Mouse (Mus musculus) MEL (cell line): Measurements from ENCODE around the gene Fxr2. TPM values are rescaled to one million over a fixed set of nuclear protein-coding genes. Genes with fewer than 3 reads are reported as not detected.

Experiments
- DNase-seq: peaks from one replicate; pipeline ENCODE4 v3.0.0; 2011; ENCODE audit warnings: low read depth, low spot score
- H3K27ac ChIP-seq: 2 replicates; pipeline ENCODE4 v1.5.1; 2012; ENCODE audit warnings: low read depth, mild to moderate bottlenecking, control low read depth, low read length, moderate library complexity; ENCODE audit not compliant: control insufficient read depth
- H3K27me3 ChIP-seq, 2 experiments: fragments of 150-350 bp in 1 of 2; sonication (generic) in 1 of 2; 2 replicates each; pipeline ENCODE4 v1.6.1; 2012; ENCODE audit warnings: low read length in 2 of 2, mild to moderate bottlenecking in 2 of 2, improper control_type of control experiment in 1 of 2, moderate library complexity in 1 of 2; ENCODE audit not compliant: insufficient read depth in 2 of 2, control insufficient read depth in 1 of 2
- H3K36me3 ChIP-seq, 2 experiments: 2 replicates each; pipeline ENCODE4 v1.6.1; 2012 to 2014; ENCODE audit warnings: low read length in 2 of 2, improper control_type of control experiment in 1 of 2, inconsistent platforms in 1 of 2, mild to moderate bottlenecking in 1 of 2; ENCODE audit not compliant: insufficient read depth in 2 of 2, control insufficient read depth in 1 of 2
- H3K4me1 ChIP-seq, 2 experiments: fragments of 150-350 bp in 1 of 2; sonication (generic) in 1 of 2; 2 replicates each; pipeline ENCODE4 v1.6.1; 2012; ENCODE audit warnings: low read length in 2 of 2, improper control_type of control experiment in 1 of 2, mild to moderate bottlenecking in 1 of 2; ENCODE audit not compliant: insufficient read depth in 2 of 2, control insufficient read depth in 1 of 2
- H3K4me3 ChIP-seq, 2 experiments: fragments of 150-350 bp in 1 of 2; sonication (generic) in 1 of 2; 2 replicates each; pipeline ENCODE4 v1.5.1; 2012; ENCODE audit warnings: low read depth in 2 of 2, low read length in 2 of 2, mild to moderate bottlenecking in 2 of 2, moderate library complexity in 2 of 2, control low read depth in 1 of 2, improper control_type of control experiment in 1 of 2; ENCODE audit not compliant: control insufficient read depth in 1 of 2, insufficient read depth in 1 of 2
- H3K79me2 ChIP-seq: 2 replicates; pipeline ENCODE4 v1.6.1; 2012; ENCODE audit warnings: mild to moderate bottlenecking, low read length, moderate library complexity; ENCODE audit not compliant: control insufficient read depth, poor library complexity, insufficient read depth
- H3K9ac ChIP-seq: 2 replicates; pipeline ENCODE4 v1.6.1; 2012; ENCODE audit warnings: low read depth, mild to moderate bottlenecking, control low read depth, low read length, moderate library complexity; ENCODE audit not compliant: control insufficient read depth, poor library complexity, severe bottlenecking
- H3K9me3 ChIP-seq: fragments of 150-350 bp; sonication (generic); replicated peaks from 2 replicates; pipeline ENCODE4 v1.6.1; 2012; ENCODE audit warnings: mild to moderate bottlenecking, low read length, improper control_type of control experiment, moderate library complexity; ENCODE audit not compliant: insufficient read depth
- CHD1 ChIP-seq: IDR thresholded peaks from 2 replicates; pipeline ENCODE4 v1.6.1; 2012; ENCODE audit warnings: low read depth, mild to moderate bottlenecking, inconsistent platforms, low read length, improper control_type of control experiment
- CTCF ChIP-seq, 3 experiments: IDR thresholded peaks in 2 of 3; conservative IDR thresholded peaks in 1 of 3; 2 replicates each; pipeline ENCODE4 v1.5.1; 2011 to 2012; ENCODE audit warnings: low read length in 3 of 3, low read depth in 2 of 3, mild to moderate bottlenecking in 2 of 3, improper control_type of control experiment in 1 of 3, inconsistent platforms in 1 of 3, mixed read lengths in 1 of 3, moderate library complexity in 1 of 3; ENCODE audit not compliant: control insufficient read depth in 1 of 3, insufficient read depth in 1 of 3, poor library complexity in 1 of 3, severe bottlenecking in 1 of 3
- ELF1 ChIP-seq: IDR thresholded peaks from 2 replicates; pipeline ENCODE4 v1.6.1; 2014; ENCODE audit warnings: low read depth, mild to moderate bottlenecking, inconsistent platforms, low read length, improper control_type of control experiment, moderate library complexity
- EP300 ChIP-seq, 2 experiments: IDR thresholded peaks; 2 replicates each; pipeline ENCODE4 v1.6.1; 2011; ENCODE audit warnings: improper control_type of control experiment in 2 of 2, low read length in 2 of 2, low read depth in 1 of 2, mild to moderate bottlenecking in 1 of 2
- ETS1 ChIP-seq: IDR thresholded peaks from 2 replicates; pipeline ENCODE4 v1.6.1; 2012; ENCODE audit warnings: low read depth, mild to moderate bottlenecking, inconsistent platforms, low read length, improper control_type of control experiment, moderate library complexity
- GABPA ChIP-seq: IDR thresholded peaks from 2 replicates; pipeline ENCODE4 v1.6.1; 2012; ENCODE audit warnings: low read depth, mild to moderate bottlenecking, inconsistent platforms, low read length, improper control_type of control experiment, moderate library complexity
- GATA1 ChIP-seq: IDR thresholded peaks from 2 replicates; pipeline ENCODE4 v1.6.1; 2011; ENCODE audit warnings: low read depth, low read length, improper control_type of control experiment
- HCFC1 ChIP-seq: IDR thresholded peaks from 2 replicates; pipeline ENCODE4 v1.6.1; 2012; ENCODE audit warnings: low read depth, mild to moderate bottlenecking, inconsistent platforms, low read length, improper control_type of control experiment, moderate library complexity
- MAX ChIP-seq: IDR thresholded peaks from 2 replicates; pipeline ENCODE4 v1.6.1; 2011; ENCODE audit warnings: low read length, improper control_type of control experiment
- MAZ ChIP-seq: IDR thresholded peaks from 2 replicates; pipeline ENCODE4 v1.6.1; 2012; ENCODE audit warnings: low read depth, mild to moderate bottlenecking, inconsistent platforms, low read length, improper control_type of control experiment
- MXI1 ChIP-seq: IDR thresholded peaks from 2 replicates; pipeline ENCODE4 v1.6.1; 2011; ENCODE audit warnings: mild to moderate bottlenecking, low read depth, low read length, improper control_type of control experiment
- MYB ChIP-seq: IDR thresholded peaks from 2 replicates; pipeline ENCODE4 v1.6.1; 2011; ENCODE audit warnings: mild to moderate bottlenecking, low read depth, low read length, improper control_type of control experiment
- MYC ChIP-seq: IDR thresholded peaks from 2 replicates; pipeline ENCODE4 v1.6.1; 2011; ENCODE audit warnings: low read depth, mild to moderate bottlenecking, low read length, improper control_type of control experiment, moderate library complexity
- NELFE ChIP-seq: IDR thresholded peaks from 2 replicates; pipeline ENCODE4 v1.6.1; 2011; ENCODE audit warnings: low read depth, low read length, improper control_type of control experiment
- NRF1 ChIP-seq: IDR thresholded peaks from 2 replicates; pipeline ENCODE4 v1.6.1; 2014; ENCODE audit warnings: low read depth, mild to moderate bottlenecking, inconsistent platforms, low read length, improper control_type of control experiment, moderate library complexity; ENCODE audit not compliant: poor library complexity, insufficient read depth, severe bottlenecking
- RAD21 ChIP-seq: IDR thresholded peaks from 2 replicates; pipeline ENCODE4 v1.6.1; 2011; ENCODE audit warnings: mild to moderate bottlenecking, low read depth, low read length, improper control_type of control experiment
- SIN3A ChIP-seq: IDR thresholded peaks from 2 replicates; pipeline ENCODE4 v1.6.1; 2012; ENCODE audit warnings: low read length, improper control_type of control experiment, inconsistent platforms
- SMC3 ChIP-seq: IDR thresholded peaks from 2 replicates; pipeline ENCODE4 v1.6.1; 2011; ENCODE audit warnings: low read depth, low read length, improper control_type of control experiment
- TBP ChIP-seq: IDR thresholded peaks from 2 replicates; pipeline ENCODE4 v1.8.0; 2011; ENCODE audit warnings: low read depth, low read length, improper control_type of control experiment
- UBTF ChIP-seq: IDR thresholded peaks from 2 replicates; pipeline ENCODE4 v1.6.1; 2012; ENCODE audit warnings: low read depth, mild to moderate bottlenecking, inconsistent platforms, low read length, improper control_type of control experiment, moderate library complexity, borderline replicate concordance; ENCODE audit not compliant: insufficient read depth
- USF2 ChIP-seq, 2 experiments: IDR thresholded peaks; 2 replicates each; pipeline ENCODE4 v1.6.1; 2011 to 2012; ENCODE audit warnings: improper control_type of control experiment in 2 of 2, low read length in 2 of 2, borderline replicate concordance in 1 of 2, inconsistent platforms in 1 of 2, low read depth in 1 of 2, mild to moderate bottlenecking in 1 of 2; ENCODE audit not compliant: insufficient read depth in 1 of 2
- ZC3H11A ChIP-seq: IDR thresholded peaks from 2 replicates; pipeline ENCODE4 v1.6.1; 2012; ENCODE audit warnings: low read depth, mild to moderate bottlenecking, inconsistent platforms, low read length, improper control_type of control experiment
- ZNF384 ChIP-seq: IDR thresholded peaks from 2 replicates; pipeline ENCODE4 v1.6.1; 2012; ENCODE audit warnings: low read depth, mild to moderate bottlenecking, inconsistent platforms, low read length, improper control_type of control experiment
- polyA plus RNA-seq, 2 experiments: library from polyadenylated mRNA; stranded (reverse) in 1 of 2; unstranded in 1 of 2; fragments of >175 nt in 1 of 2; fragments of >200 nt in 1 of 2; gene quantifications; 2 replicates each; pipeline versions ENCODE4 v1.2.1 to v1.2.4; 2012; ENCODE audit warnings: low replicate concordance in 2 of 2, low read depth in 1 of 2; ENCODE audit not compliant: insufficient read length in 2 of 2, insufficient read depth in 1 of 2, missing spikeins in 1 of 2
- total RNA-seq: library from RNA; depleted of rRNA; stranded (reverse); fragments of 300-350 nt; gene quantifications from 2 replicates; pipeline ENCODE4 v1.2.3, GENCODE M21; 2012

Gene Fxr2
- total and polyA plus RNA-seq, 3 experiments: 95.1 to 97.6 TPM; not detected in 1

DNA sequence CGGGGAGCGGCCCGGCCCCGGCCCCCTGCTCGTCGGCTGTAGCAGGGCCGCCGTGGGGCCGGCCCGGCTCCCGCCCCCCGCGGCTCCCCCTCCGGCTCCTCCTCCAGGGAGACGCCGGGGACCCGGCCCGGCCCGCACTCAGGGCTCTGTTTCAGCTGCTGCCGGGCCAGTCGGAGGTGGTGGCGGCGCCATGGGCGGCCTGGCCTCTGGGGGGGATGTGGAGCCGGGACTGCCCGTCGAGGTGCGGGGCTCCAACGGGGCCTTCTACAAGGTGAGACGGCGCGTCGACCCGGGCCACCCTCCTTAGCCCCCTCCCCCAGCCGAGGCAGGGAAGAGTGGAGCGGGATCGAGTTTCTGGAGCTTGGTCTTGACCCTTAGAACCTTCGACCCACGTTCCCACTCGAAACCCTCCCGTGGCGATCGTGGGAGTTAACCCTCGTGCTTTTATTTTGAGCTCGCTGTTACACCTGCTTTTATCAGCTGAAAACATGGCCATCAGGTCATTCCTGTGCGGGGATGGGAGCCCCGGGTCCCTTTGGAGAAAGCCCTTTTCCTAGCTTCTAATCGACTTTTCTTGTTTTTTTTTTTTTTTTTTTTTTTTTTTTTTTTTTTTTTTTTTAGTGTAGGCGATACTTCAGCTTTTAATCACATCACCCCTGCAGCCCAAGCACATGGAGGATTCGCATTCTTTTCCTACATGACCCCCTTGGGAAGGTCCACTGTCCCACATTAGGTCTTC lies 507 bp downstream of the Fxr2 start:
- Histone ChIP-seq H3K9me3 (no peaks in the 10 kb centered on the region), H3K79me2 (peaks cover 43% of the 10 kb centered on the region), H3K27ac (peak overlapping the region; percentile 55), H3K9ac (peak overlapping the region; percentile 99), H3K27me3 (no peaks in the 10 kb centered on the region), H3K4me3 (peak overlapping the region; percentile 57 to 84), H3K4me1 (peaks cover 19 to 27% of the 10 kb centered on the region in 2 experiments), H3K36me3 (peaks cover 15 to 39% of the 10 kb centered on the region in 2 experiments)
- peak; percentile 68 for DNase-seq
- TF ChIP-seq CHD1 (peak; percentile 89; the same call in 1 of the 2 replicates), MAX (peak; percentile 68), EP300 (IDR thresholded peaks at IDR 0.05; ENCODE audit: low read depth in 1 of 2, low read length in 2 of 2) (0 out of 4 replicates have a peak, but pooled peaks of 1 of the 2 experiments have one; percentile 17), MXI1 (peak; percentile 75), RAD21 (no peak), TBP (0 out of 2 replicates have a peak, but pooled peaks have one; percentile 16), MAZ (peak; percentile 70; the same call in 1 of the 2 replicates), MYB (no peak), CTCF (IDR thresholded peaks at IDR 0.05 in 2 of 3, conservative IDR thresholded peaks at IDR 0.05 in 1 of 3; ENCODE audit: control insufficient read depth in 1 of 3, insufficient read depth in 1 of 3, low read depth in 2 of 3, low read length in 3 of 3, poor library complexity in 1 of 3, severe bottlenecking in 1 of 3) (no peak), GABPA (no peak), MYC (no peak), UBTF (peak; percentile 79; the same call in 1 of the 2 replicates), SMC3 (no peak), NRF1 (no peak), ZNF384 (peak; percentile 75)

DNA sequence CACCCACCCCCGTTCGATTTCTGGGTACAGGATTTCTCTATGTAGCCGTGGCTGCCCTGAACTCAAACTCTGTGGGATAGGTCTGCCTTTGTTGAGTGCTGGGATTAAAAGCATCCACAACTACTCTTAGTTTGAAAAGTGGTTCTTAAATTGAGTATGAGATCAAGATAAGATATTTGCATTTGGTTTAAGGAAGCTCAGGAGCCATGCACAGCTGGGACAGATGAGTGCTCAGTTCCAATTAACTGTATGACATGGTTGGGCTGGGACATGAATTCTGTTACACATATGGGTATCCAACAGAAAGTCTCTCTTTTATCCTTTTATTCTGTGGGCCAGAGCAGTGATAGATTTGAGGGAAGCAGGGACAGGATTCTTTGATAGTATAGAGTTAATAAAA lies 2.7 kb downstream of the Fxr2 start:
- TF ChIP-seq SIN3A (peak; percentile 77), MXI1 (peak; percentile 36; the same call in 1 of the 2 replicates), USF2 (IDR thresholded peaks at IDR 0.05; ENCODE audit: borderline replicate concordance in 1 of 2, insufficient read depth in 1 of 2, low read depth in 1 of 2, low read length in 2 of 2) (no peak), NELFE (no peak), ETS1 (0 out of 2 replicates have a peak, but pooled peaks have one; percentile 47), ZC3H11A (no peak), ZNF384 (no peak), HCFC1 (no peak), GATA1 (peak; percentile 68), MYB (no peak), ELF1 (no peak)
- peaks cover 19 to 27% of the 10 kb centered on the region in 2 experiments for H3K4me1 ChIP-seq

More for the DNA sequence above, 2.7 kb downstream of the Fxr2 start:
- no peak overlapping the region for H3K4me3 ChIP-seq
- H3K9ac ChIP-seq: peak overlapping the region; percentile 37
- DNase-seq: peak; percentile 53
- H3K9me3 ChIP-seq: no peaks in the 10 kb centered on the region
- H3K79me2 ChIP-seq: peaks cover 44% of the 10 kb centered on the region
- H3K27me3 ChIP-seq: no peaks in the 10 kb centered on the region
- H3K36me3 ChIP-seq: peaks cover 28 to 39% of the 10 kb centered on the region in 2 experiments
- H3K27ac ChIP-seq: no peak overlapping the region
